ENCODE assay signal across 17 mouse cellular contexts in the genomic region with DNA sequence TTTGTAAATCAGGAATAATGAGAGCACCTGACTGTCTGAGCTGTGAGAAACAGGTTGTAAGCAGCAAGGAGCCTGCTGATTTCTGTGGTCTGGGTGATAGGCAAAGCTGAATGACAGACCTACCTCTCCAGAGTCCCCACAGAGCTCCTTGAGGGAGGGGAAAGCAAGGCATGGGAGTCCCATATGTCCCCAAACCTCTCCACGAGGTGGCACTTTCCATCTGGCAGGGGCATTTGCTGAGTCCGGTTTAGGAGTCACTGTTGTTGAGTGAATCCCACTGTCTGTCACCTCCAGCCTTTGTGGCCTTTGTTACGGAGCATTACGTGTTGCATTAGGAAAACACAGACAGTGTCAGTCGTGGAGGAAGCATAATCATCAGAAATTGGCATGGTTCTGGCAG. TPM values are rescaled to one million over a fixed set of nuclear protein-coding genes. Genes with fewer than 3 reads are reported as not detected.
DNase-seq lines count a peak whose midpoint lies in the region; ATAC-seq lines count a peak whose summit lies in the region.
"Had no signal": no experiment of that assay in that cellular context is flagged by ENCODE, and none has a peak within 500 bp of the region (broad histone marks: within the 10 kb centered on the region; RNA-seq: fewer than 3 reads in every experiment).

No protein-coding gene starts in this region.

- H3K36me3 ChIP-seq in heart, embryonic 10.5 days, result no peaks in the 10 kb centered on the region
- H3K36me3 ChIP-seq in kidney, embryonic 15.5 days, result no peaks in the 10 kb centered on the region
- peaks cover 4% of the 10 kb centered on the region; the same call in 1 of the 2 replicates for H3K36me3 ChIP-seq in liver, embryonic 15.5 days (replicated peaks)
- H3K36me3 ChIP-seq: embryonic facial prominence, embryonic 12.5 days; limb, embryonic 10.5 days; neural tube, embryonic 15.5 days had no signal

- DNase-seq in heart, embryonic 10.5 days (ENCODE audit: low spot score), result no peak
- no peak for DNase-seq in heart, postnatal 25 days (ENCODE audit: low spot score)
- DNase-seq in kidney, adult 9 months, result no peak
- peak; percentile 63 for DNase-seq in c-Kit-positive CD71-positive TER-119-positive erythroid progenitor cells, embryonic 14.5 days (ENCODE audit: low spot score)
- no peak for DNase-seq in cerebellum, adult 9-11 months
- no peak for DNase-seq in right cerebral cortex, adult 2 months (ENCODE audit: low spot score in 2 of 2)
- DNase-seq: cerebellum, postnatal 10 days; forebrain, postnatal 0 days; lung, postnatal 14 days; right cerebral cortex, postnatal 25 days had no signal

- ATAC-seq in kidney, embryonic 15.5 days (replicated peaks; ENCODE audit: low FRiP score), result no peak
- no peak for ATAC-seq in liver, embryonic 15.5 days (ENCODE audit: insufficient read depth)
- ATAC-seq: forebrain, postnatal 0 days; midbrain, embryonic 16.5 days had no signal

- H3K9ac ChIP-seq in kidney, embryonic 15.5 days, result no peak overlapping the region
- H3K9ac ChIP-seq in liver, embryonic 15.5 days, result peak overlapping the region; percentile 78
- H3K9ac ChIP-seq: embryonic facial prominence, embryonic 12.5 days; forebrain, postnatal 0 days; hindbrain, embryonic 14.5 days; neural tube, embryonic 15.5 days had no signal

- H3K4me3 ChIP-seq in heart, embryonic 10.5 days, result no peak overlapping the region
- no peak overlapping the region for H3K4me3 ChIP-seq in kidney, embryonic 15.5 days (replicated peaks)
- peak overlapping the region; percentile 61 for H3K4me3 ChIP-seq in liver, embryonic 15.5 days (replicated peaks)
- H3K4me3 ChIP-seq: embryonic facial prominence, embryonic 12.5 days; limb, embryonic 10.5 days; neural tube, embryonic 15.5 days had no signal

- peaks cover 96% of the 10 kb centered on the region for H3K4me1 ChIP-seq in heart, embryonic 10.5 days
- peaks cover 65% of the 10 kb centered on the region for H3K4me1 ChIP-seq in kidney, embryonic 15.5 days
- peaks cover 100% of the 10 kb centered on the region for H3K4me1 ChIP-seq in liver, embryonic 15.5 days (replicated peaks)
- H3K4me1 ChIP-seq: embryonic facial prominence, embryonic 12.5 days; neural tube, embryonic 15.5 days had no signal

- H3K4me2 ChIP-seq in kidney, embryonic 15.5 days, result no peak overlapping the region
- peak overlapping the region; percentile 73 for H3K4me2 ChIP-seq in liver, embryonic 15.5 days
- H3K4me2 ChIP-seq: embryonic facial prominence, embryonic 12.5 days; hindbrain, embryonic 14.5 days; neural tube, embryonic 15.5 days had no signal

- no peaks in the 10 kb centered on the region for H3K27me3 ChIP-seq in heart, embryonic 10.5 days (ENCODE audit: insufficient read depth, poor library complexity, severe bottlenecking)
- H3K27me3 ChIP-seq in kidney, embryonic 15.5 days, result no peaks in the 10 kb centered on the region
- no peaks in the 10 kb centered on the region for H3K27me3 ChIP-seq in liver, embryonic 15.5 days
- H3K27me3 ChIP-seq: embryonic facial prominence, embryonic 12.5 days; neural tube, embryonic 15.5 days had no signal

- peak overlapping the region; percentile 86 for H3K27ac ChIP-seq in heart, embryonic 10.5 days
- peak overlapping the region; percentile 42; the same call in 1 of the 2 replicates for H3K27ac ChIP-seq in kidney, embryonic 15.5 days
- H3K27ac ChIP-seq in liver, embryonic 15.5 days (replicated peaks), result peak overlapping the region; percentile 97
- H3K27ac ChIP-seq: embryonic facial prominence, embryonic 12.5 days; hindbrain, embryonic 14.5 days; neural tube, embryonic 15.5 days had no signal

- intact Hi-C loops in heart, postnatal 25 days (cut with DNase I), result no loop called here

- no peaks in the 10 kb centered on the region for H3K9me3 ChIP-seq in heart, embryonic 10.5 days
- no peaks in the 10 kb centered on the region for H3K9me3 ChIP-seq in kidney, embryonic 15.5 days (replicated peaks)
- H3K9me3 ChIP-seq in liver, embryonic 15.5 days (replicated peaks), result no peaks in the 10 kb centered on the region
- H3K9me3 ChIP-seq: embryonic facial prominence, embryonic 12.5 days; limb, embryonic 10.5 days; neural tube, embryonic 15.5 days had no signal

- WGBS in heart, embryonic 10.5 days, result 74% methylated on average over 5 of the region's 5 CpGs
- WGBS in kidney, embryonic 15.5 days, result 60% methylated on average over 5 of the region's 5 CpGs
- 30% methylated on average over 5 of the region's 5 CpGs for WGBS in liver, embryonic 15.5 days (ENCODE audit: insufficient replicate concordance)

RNA-seq across cellular contexts. Expression of gene Slc41a3, which starts 15.4 kb away (rescaled TPM):
- polyA plus RNA-seq in heart, embryonic 10.5 days (2016; fragmentation: Nextera tagmentation; extraction: Ambion mirVana), result 8.2 and 9.4 TPM in 2 replicates
- total RNA-seq in heart, postnatal 25 days (2021), result 100 to 1,000 TPM in 1 of 2 experiments, 10 to 100 TPM in 1; 51.0 to 103 TPM
- 6.2 and 7.6 TPM in 2 replicates for polyA plus RNA-seq in kidney, embryonic 15.5 days (2015; fragmentation: Nextera tagmentation; extraction: Ambion mirVana)
- polyA plus RNA-seq in liver, embryonic 15.5 days (2015; fragmentation: Nextera tagmentation; extraction: Ambion mirVana), result 41.3 and 46.3 TPM in 2 replicates

Comparison
In these comparisons a context has a peak if more than half of its experiments do, and no peak if none do; other contexts are left out.
1. H3K27ac ChIP-seq: peak in every context shown above with its lines; median percentile 97 in liver, embryonic 15.5 days; 86 in heart, embryonic 10.5 days; 42 in kidney, embryonic 15.5 days.